Mouse (Mus musculus): Measurements from ENCODE around the gene Ncor2. TPM values are rescaled to one million over a fixed set of nuclear protein-coding genes. Genes with fewer than 3 reads are reported as not detected.

Ncor2 gene
- total RNA-seq, 2 experiments from 2014 or later: 85.9 to 97.7 TPM

DNA sequence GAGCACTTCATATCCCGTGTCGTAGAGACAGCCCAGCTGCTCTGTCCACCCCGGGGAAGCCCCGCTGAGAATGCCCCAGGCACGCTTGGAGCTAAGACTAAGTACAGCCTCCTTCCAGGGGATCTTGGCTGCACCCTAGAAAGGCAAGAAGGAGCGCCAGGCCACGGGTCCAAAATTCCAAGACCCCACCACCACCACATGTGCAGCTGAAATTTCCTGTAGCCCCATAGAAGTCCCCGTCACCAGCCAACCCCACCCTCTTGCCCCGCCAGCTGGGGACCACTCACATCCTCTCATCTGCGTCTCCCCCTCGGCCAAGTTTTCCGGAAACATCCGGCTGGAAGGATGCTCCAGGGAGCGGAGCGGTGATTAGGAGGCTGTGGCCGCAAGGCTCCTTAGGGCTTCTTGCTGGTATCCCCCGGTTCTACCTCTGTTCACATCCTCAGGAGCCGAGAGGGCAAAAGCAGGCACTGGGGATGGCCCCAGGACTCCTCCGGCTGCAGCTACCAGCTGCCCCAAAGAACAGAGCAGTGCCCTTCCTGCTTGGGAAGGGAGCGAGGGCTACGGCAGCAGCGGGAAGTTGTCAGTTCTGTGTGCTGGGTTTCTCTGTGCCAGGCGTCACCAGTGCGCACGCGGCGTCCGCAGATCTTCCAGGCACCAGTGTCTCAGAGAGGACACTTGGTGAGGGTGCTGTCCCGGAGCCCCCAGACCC, 121.3 kb downstream of the Ncor2 start:
- intact Hi-C loops (cut with DNase I; ENCODE audit: low total_unique reads): no loop called here
- peak; percentile 68 for DNase-seq

DNA sequence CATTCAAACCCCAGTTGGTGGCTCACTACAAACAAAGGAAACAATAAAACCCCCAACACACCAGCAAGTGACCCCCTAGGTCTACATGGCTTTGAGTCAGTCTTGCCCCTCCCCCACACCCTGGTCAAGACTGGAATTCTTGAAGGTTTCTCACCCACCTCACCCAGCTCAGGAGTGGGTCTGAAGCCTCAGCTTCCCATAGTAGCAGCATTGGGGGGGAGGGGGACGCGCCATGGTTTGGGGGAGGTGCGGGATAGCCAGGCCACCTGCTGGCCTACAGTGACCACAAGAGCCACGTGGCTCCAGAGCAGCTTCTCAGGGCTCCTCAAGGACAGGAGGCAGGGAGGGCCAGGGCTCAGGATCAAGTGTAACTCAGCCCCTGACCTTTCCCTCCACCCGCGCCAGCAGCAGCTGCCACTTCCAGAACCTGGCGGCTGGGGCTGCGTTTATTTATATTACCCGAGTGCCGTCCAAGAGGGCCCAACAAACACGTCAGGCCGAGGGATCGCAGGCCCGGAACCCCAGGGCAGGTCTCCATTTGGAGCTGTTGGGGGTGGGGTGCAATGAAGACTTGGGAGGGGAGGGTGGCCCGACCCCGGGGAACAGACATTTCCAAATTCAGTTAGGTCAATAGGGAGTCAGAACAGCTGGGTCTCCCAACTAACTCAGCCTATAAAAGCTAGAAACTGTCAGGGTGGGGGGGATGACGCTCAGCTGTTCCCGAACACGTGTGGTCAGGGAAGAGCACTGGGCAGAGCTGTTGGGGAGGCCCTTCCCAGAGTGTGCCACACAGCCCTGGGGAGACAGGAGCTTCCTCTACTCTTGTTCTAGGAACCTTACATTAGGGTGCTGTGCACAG, 122.1 kb downstream of the Ncor2 start:
- intact Hi-C loops (cut with DNase I; ENCODE audit: low total_unique reads): no loop called here
- DNase-seq: peak; percentile 85

DNA sequence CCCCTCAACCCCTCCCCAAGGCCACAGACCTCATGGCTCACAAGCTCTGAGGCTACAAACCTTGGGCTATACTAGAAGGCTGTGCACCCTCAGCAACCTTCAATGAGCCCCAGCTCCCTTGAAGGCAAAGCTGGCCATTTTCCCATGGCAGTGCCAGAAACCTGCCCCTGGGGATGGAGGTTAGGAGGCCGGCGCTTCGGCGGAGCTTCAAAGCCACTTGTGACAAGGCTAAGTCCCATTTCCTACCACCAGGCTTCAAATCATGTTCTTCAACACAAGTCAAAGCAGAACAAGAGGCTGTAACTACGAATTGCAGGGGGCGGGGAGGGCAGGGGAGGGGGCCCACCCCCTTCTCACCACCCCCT, 122.7 kb downstream of the Ncor2 start:
- no peak for DNase-seq
- intact Hi-C loops (cut with DNase I; ENCODE audit: low total_unique reads): no loop called here

DNA sequence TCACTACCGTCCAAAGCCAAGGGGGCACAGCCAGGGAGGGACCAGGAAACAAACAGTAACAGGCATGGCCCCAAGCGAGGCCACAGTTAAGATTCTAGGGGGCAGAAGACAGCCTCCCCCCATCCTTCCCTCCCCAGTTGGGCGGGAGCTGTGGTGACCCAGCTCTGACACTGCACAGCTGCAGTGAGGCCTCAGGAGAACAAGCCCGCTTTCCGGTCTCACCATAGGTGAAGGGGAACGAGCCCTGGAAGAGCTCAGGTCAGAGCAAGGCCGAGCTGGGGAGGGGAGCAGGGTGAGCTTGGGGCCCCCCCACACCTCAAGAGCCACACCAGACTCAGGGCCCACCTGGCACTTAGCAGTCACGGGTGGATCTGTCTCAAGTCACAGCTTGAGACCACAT, 123.1 kb downstream of the Ncor2 start:
- intact Hi-C loops (cut with DNase I; ENCODE audit: low total_unique reads): no loop called here
- no peak for DNase-seq

DNA sequence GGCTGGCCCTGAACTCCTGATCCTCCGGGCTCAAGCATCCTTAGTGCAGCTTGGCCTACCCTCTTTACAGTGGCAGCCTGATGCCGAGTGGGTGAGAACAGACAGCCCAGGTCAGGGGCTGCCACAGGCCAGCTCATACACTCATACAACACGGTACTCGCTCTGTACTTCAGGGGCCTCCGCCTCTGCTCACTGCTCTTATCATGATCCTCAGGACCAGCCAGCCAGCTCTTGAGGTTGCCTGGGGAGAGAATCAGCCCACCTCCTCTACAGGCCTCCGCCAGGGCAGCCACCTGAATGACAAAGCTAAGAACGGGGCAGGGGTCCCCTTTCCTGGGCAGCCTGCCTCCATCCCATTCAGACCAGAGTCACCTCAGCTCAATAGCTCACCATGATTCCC, 125.4 kb downstream of the Ncor2 start:
- DNase-seq: no peak
- intact Hi-C loops (cut with DNase I; ENCODE audit: low total_unique reads): no loop called here

DNA sequence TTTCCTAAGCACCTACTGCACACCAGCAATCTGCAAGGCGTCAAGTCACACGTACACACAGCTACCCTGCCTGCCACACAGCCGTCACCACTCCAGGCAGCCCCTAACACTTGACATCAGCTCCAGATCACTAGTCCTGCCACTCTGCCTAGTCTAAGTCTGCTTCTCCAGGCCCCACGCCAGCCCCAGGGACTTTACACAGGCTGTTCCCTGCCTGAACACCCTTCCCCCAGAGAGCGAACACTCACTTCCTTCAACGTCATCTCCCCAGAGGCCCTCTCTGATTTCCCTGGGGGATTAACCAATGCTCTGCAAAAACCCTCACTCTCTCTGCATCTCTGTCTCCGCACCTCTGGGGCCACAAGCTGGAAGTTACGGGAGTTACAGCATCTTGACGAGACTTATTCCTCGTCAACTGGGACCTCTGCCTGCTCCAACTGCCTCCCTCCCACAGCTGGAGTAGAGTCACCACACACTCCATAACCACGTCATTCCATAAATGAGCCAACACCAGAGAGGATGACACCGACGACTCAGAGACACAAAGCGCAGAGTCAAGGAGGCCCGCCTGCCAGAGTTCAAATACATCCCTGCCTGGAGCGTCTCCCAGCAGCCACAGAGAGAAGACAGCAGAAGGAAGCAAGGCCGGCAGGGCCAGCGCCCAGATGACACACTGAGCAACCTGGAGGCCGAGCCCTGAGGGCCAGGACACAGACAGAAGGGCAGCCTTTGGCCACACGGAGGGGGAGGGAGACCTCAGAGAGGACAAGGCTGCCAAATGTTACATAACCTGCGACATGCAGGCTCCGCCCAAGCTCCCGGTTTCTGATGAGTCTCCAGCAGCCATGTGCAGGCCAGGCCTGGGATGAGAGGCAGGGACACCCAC, 126.2 kb downstream of the Ncor2 start:
- intact Hi-C loops (cut with DNase I; ENCODE audit: low total_unique reads): no loop called here

DNA sequence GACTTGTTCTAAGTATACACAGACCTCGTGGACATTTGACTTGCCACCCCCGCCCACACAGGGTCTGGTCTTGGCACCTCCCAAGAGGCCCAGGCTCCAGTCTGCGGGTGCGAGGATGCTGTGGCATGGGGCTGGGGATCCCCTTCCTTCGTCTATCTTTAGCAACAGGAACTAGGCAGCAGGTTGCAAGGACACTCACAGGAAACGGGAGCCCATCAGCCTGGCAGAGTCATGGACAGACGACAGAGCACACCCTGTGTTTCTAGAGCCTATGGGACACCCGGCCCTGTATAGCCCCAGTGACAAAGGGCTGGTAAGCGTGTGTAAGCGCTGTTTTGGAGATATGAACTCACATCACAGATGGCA, 126.8 kb downstream of the Ncor2 start:
- DNase-seq: no peak
- intact Hi-C loops (cut with DNase I; ENCODE audit: low total_unique reads): no loop called here

More for the DNA sequence above, 126.2 kb downstream of the Ncor2 start:
- DNase-seq: peak; percentile 74

DNA sequence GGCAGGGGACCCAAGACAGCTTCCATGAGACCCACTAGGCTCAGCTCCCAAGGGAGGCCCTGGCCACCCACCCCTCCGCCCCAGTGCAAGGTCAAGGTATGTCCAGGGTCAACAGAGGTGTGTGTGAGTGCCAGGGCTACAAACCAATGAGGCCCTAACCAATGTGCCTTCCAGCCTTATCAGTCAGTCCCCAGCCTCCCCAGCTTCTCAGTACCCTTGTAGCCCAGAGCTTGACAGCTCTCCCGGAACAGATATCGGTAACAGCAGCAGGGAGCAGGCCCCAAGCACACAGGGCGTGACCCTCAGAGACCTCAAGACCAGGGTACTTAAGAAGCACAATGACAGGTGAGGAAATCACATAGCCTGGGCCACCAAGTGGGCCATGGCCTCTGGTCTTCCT, 129.5 kb downstream of the Ncor2 start:
- DNase-seq: no peak
- intact Hi-C loops (cut with DNase I; ENCODE audit: low total_unique reads): no loop called here

DNA sequence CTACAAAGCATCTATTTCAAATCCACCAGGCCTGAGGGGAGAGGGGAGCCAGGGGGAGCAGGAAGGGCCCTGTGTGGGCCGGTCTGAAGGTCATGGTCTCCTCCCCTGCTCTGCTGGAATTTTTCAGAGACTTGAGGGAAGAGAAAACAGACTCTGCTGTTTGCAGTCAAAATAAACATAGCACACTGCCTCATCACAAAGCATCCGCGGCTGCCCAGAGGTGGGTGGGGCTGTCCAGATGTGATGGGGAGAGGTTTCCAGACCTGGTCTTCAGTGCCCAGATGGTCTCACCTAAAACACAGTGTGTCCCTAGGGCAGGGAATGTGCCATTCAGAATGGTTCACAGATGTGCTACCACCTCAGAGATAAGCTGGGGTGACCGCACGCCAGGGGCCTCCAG, 132.6 kb downstream of the Ncor2 start:
- no peak for DNase-seq
- intact Hi-C loops (cut with DNase I; ENCODE audit: low total_unique reads): no loop called here

DNA sequence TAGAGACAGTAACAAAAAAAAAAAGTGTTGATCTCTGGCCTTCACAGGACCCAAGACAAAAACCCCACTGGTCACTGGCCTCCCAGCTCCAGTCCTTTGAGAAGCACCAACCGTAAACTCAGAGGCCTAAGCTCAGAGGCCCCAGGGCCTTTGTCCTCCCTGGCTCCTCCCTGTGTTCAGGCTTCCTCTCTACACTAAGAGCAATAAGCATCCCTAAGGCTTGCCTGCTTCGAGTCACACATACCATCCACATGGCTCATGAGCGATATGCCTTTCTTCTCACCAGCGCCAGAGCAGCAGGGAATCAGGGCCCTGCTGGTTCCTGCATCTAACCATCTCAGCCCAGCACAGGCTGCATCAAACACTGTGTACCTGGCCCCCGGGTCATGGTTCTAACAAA, 133.8 kb downstream of the Ncor2 start:
- no peak for DNase-seq
- intact Hi-C loops (cut with DNase I; ENCODE audit: low total_unique reads): no loop called here

DNA sequence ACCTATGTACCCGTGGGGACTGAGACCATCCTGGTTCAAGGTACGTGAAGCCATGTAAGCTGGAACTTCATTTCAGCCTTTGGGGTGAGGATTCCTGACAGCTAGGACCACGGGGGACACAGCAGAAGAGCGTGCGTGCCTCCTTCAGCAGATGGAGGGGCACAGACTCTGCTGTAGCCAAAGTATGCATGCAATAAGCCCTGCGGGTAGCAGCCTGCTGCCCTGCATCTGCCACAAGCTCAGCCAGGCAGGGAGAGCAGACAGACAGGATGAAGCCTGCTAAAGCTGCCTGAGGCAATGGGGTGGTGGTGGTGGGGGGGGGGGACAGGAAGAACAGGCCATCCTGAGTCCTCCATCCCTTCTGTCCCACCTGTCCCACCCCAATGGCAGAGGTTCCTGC, 135.6 kb downstream of the Ncor2 start:
- no peak for DNase-seq
- intact Hi-C loops (cut with DNase I; ENCODE audit: low total_unique reads): no loop called here

DNA sequence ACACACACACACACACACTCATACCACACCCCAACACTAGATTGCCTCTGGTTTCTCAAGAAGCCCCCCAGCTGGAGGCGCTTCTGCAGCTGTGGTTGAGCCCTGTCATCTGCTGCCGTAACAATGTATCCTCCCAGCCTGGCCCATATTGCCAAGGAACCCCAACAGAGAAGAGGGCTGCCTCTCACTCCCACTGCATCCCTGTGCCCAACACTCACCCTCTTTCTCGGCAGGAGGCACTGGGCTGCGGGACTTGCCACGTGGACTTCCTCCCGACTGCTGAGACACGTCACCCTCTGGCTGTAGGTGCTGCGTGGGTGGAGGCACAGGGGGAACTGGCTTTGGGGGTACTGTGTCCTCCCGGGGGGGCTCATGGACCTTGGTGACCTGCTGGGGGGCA, 137.4 kb downstream of the Ncor2 start:
- intact Hi-C loops (cut with DNase I; ENCODE audit: low total_unique reads): no loop called here
- DNase-seq: no peak

DNA sequence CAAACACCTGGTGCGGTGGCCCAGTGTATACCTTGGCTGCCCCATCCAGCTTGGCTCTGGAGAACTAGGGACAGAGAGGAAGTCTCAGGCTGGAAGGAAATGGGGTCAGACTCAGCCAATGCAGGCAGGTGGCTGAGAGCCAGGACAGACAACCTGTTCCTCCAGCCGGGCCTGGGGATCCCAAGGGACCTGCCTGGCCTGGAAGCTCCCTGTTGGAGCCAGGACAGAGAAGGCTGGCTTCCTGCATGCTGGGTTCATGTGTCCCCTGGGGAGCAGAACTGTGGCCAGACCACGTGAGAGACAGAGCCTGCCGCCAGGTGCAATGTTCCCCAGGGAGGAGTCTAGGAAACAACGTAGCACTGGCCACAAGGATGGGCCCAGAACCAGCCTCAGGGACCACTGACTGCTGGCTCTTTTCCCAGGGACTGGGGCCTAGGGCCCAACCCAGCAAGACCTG, 138.9 kb downstream of the Ncor2 start:
- peak; percentile 91 for DNase-seq
- intact Hi-C loops (cut with DNase I; ENCODE audit: low total_unique reads): no loop called here

DNA sequence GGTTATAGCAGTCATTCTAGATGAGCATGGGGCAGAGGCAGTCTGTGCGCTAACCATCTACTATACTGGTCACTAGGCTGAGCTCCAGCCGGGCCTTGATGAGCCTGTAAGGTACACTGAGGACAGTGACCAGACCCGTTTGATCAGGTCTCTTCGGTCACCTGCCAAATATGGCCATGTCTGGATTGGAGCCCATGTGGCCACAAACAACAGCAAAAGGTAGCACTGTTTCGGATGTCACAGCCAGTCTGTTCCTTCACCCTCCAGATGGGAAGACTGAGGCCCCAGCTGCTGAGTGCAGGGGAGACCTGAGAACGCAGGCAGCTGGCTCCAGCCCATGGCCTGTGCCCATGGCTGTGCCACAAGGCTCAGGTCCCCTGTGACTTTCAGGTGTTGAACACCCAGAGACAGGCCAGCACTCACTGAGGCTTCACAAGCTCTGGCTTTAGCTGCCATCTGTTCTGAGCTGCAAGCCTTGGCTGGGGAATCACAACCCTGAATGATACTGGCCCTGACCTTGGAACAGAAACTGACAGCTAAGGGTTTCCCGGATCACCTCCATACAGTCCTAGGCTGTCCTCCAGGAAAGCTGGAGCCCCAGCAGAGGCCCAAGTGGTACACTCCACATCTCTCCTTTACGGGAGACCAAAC, 139.5 kb downstream of the Ncor2 start:
- intact Hi-C loops (cut with DNase I; ENCODE audit: low total_unique reads): no loop called here
- no peak for DNase-seq

DNA sequence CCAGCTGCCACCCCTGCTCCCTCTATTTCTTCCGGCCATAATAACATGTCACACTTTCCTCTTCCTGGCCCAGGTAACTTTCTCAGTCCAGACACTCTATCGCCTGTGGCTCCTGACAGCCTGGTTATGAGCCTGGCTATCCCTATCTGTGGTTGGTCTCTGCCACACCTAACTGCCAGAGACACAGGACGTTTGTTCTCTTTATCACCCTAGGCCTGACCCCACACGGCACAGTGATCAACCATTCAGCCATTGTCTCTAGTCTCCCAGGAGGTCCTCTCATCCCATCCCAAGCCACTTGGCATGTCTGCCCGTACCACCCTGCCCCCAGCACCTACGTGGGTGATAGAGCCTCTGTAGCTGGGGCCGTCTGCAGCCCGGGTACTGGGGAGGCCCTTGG, 142.5 kb downstream of the Ncor2 start:
- no peak for DNase-seq
- intact Hi-C loops (cut with DNase I; ENCODE audit: low total_unique reads): no loop called here

DNA sequence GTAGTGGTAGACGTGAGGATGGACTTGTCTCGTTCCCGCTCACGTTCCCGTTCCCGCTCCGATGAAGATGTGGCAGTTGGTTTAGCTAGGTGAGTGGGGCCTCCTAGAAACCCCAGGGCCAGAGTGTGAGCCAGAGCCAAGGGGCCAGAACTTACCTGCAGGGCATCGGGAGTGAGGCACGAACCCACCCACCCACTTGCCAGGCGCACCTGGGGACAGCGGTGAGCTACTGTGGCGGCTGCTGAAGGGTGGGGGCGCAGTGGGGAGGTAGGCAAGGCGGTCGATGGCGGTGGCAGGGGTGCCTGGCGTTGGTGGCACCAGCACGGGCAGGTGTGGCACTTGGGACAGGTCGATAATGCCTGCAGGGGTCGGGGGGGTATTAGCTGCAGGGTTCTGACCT, 150.1 kb downstream of the Ncor2 start:
- no peak for DNase-seq
- intact Hi-C loops (cut with DNase I; ENCODE audit: low total_unique reads): no loop called here

DNA sequence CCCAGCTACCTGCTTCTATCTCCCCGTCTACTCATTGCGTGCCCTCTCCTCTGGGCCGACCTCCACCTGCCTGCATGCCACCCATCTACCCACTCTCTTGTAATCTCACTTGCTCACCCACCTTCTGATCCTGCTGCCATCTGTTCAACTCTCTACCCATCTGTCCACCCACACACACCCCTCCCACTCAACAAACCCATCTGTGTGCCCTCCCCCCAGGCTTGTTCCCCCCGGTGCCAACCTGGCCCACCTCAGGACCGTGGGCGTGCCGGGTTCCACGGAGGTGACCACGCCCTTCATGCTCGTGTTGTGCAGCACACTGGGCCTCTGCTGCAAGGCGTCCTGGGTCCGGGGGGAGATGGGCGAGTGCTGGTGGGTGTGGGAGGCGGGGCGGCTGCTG, 150.6 kb downstream of the Ncor2 start:
- DNase-seq: no peak
- intact Hi-C loops (cut with DNase I; ENCODE audit: low total_unique reads): no loop called here

DNA sequence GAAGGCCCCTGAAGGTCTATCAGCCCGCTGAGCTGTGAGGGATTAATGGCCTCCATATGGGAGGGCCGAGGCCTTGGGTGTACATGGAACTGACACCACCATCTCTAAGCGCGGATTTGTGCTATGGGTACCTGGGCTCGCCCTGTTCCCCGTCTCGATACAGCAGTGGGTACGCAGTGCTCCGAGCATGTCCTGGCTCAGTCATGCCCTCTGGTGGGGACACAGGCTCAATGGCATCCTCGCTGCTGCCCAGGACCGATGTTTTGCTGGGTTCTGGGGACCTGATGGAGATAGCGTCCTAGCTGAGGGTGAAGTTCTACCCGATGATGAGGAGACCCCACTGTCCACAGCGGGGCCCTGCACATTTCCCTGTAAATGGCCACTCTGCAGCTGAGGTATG, 155.0 kb downstream of the Ncor2 start:
- intact Hi-C loops (cut with DNase I; ENCODE audit: low total_unique reads): no loop called here
- no peak for DNase-seq

DNA sequence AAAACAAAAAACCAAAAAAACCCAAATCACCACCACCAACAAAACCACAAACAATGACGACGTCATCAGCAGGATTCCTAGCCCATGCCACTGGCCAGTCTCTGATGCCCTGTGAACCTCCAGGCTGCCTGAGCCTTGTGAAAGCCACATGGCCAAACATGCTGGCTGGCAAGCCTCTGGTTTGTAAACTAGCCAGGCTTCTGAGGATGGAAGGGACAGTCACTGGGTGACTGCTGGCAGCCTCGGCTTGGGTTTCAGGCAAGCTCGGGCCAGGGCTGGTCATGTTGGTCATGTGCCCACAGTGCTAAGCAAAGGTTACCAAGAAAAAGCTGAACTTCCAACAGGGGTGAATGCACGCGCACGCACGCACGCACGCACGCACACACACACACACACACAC, 157.7 kb downstream of the Ncor2 start:
- intact Hi-C loops (cut with DNase I; ENCODE audit: low total_unique reads): no loop called here
- peak; percentile 88 for DNase-seq

DNA sequence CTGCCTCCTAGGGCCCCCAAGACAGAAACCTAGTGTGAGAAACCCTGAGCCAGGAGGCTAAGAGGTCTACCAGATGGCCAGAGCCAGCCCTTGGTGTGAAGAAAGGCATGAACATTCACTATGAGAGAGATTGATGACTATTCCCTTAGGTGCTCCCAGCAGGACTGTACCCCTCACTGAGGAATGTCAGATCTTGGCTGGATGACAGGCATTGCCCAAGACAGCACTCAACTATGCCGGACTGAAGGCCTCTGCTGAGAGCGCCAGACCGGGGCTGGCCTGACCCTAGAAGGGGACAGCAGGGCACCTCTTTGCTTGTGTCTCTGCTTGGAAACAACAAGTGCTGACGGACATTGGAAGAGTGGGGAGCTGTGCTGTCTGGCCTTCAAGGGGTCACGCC, 159.9 kb downstream of the Ncor2 start:
- intact Hi-C loops (cut with DNase I; ENCODE audit: low total_unique reads): no loop called here

More for the DNA sequence above, 159.9 kb downstream of the Ncor2 start:
- DNase-seq: no peak

Measured in gastrocnemius, postnatal 14 days (tissue).